Mouse (Mus musculus): ENCODE measurements around the gene Bsdc1.

- TF ChIP-seq CTCF (IDR thresholded peaks at IDR 0.05; ENCODE audit: low read depth) (no peak), EP300 (IDR thresholded peaks at IDR 0.05; ENCODE audit: low read depth) (no peak)
Observed at GRCm38 (mm10) chr4:129502327-129502888, 41.0 kb downstream of the Bsdc1 start.
